Mouse (Mus musculus) brain, embryonic 14.5 days (tissue): ENCODE results near the gene Mrgprd. TPM values are rescaled to one million over a fixed set of nuclear protein-coding genes. Genes with fewer than 3 reads are reported as not detected.

ENCODE experiments used
- DNase-seq: peaks from one replicate; pipeline ENCODE4 v3.0.0-alpha.2; 2011; ENCODE audit warnings: low read depth
- CTCF ChIP-seq: fragments of 200-500 bp; IDR thresholded peaks from 2 replicates; pipeline ENCODE4 v1.5.1; 2012; ENCODE audit warnings: inconsistent platforms, mild to moderate bottlenecking, moderate library complexity, borderline replicate concordance; ENCODE audit not compliant: insufficient read depth, insufficient read length; ENCODE audit errors: extremely low read depth
- POLR2A ChIP-seq: fragments of 200-500 bp; IDR thresholded peaks from 2 replicates; pipeline ENCODE4 v1.6.1; 2012; ENCODE audit warnings: mild to moderate bottlenecking, inconsistent platforms, borderline replicate concordance; ENCODE audit not compliant: poor library complexity, insufficient read depth, insufficient read length, severe bottlenecking; ENCODE audit errors: extremely low read depth
- polyA plus RNA-seq: library from polyadenylated mRNA; depleted of rRNA; stranded (reverse); fragments of >200 nt; gene quantifications from 2 replicates; pipeline ENCODE4 v1.2.3, GENCODE M21; 2012; rRNA removed

Mrgprd gene
- not detected in 2 replicates for polyA plus RNA-seq

GRCm38 (mm10) chr7:145314785-145315411, at the start of gene Mrgprd:
Mrgprd (plus strand) TSS chr7:145314835.
- no peak for TF ChIP-seq CTCF
- no peak for TF ChIP-seq POLR2A
- no peak for DNase-seq

- no peak for DNase-seq
- TF ChIP-seq CTCF (no peak), POLR2A (no peak)
These were observed 48.6 kb upstream of the Mrgprd start for GRCm38 (mm10) chr7:145266011-145266410.

GRCm38 (mm10) chr7:145268890-145269289, 45.7 kb upstream of the Mrgprd start:
- no peak for DNase-seq
- TF ChIP-seq CTCF (no peak), POLR2A (no peak)

GRCm38 (mm10) chr7:145270955-145271354, 43.7 kb upstream of the Mrgprd start:
- DNase-seq: no peak
- TF ChIP-seq POLR2A: no peak
- no peak for TF ChIP-seq CTCF

- TF ChIP-seq CTCF: no peak
- TF ChIP-seq POLR2A: no peak
- DNase-seq: no peak
These were observed 39.1 kb upstream of the Mrgprd start for GRCm38 (mm10) chr7:145275488-145275887.

GRCm38 (mm10) chr7:145281396-145281795, 33.2 kb upstream of the Mrgprd start:
- TF ChIP-seq CTCF (no peak), POLR2A (no peak)
- DNase-seq: no peak

- no peak for DNase-seq
- no peak for TF ChIP-seq CTCF
- no peak for TF ChIP-seq POLR2A
These were observed 31.6 kb upstream of the Mrgprd start for GRCm38 (mm10) chr7:145283041-145283440.

GRCm38 (mm10) chr7:145283487-145284187, 31.0 kb upstream of the Mrgprd start, which contains the start of gene Tpcn2:
Tpcn2 (minus strand) TSS chr7:145284011.
- TF ChIP-seq POLR2A (no peak), CTCF (peak; percentile 62; the same call in 1 of the 2 replicates)
- peak; percentile 96 for DNase-seq

GRCm38 (mm10) chr7:145284293-145284692, 30.3 kb upstream of the Mrgprd start:
- TF ChIP-seq POLR2A: no peak
- no peak for TF ChIP-seq CTCF
- DNase-seq: no peak

- no peak for DNase-seq
- no peak for TF ChIP-seq POLR2A
- TF ChIP-seq CTCF: no peak
These were observed 29.2 kb upstream of the Mrgprd start for GRCm38 (mm10) chr7:145285476-145285875.

GRCm38 (mm10) chr7:145287410-145287809, 27.2 kb upstream of the Mrgprd start:
- DNase-seq: no peak
- no peak for TF ChIP-seq POLR2A
- TF ChIP-seq CTCF: no peak
